Mouse (Mus musculus) G1E (cell line): ENCODE data around the gene Etnk2. TPM values are rescaled to one million over a fixed set of nuclear protein-coding genes. Genes with fewer than 3 reads are reported as not detected.

ENCODE experiments used
- ATAC-seq: 2 replicates; pipeline ENCODE4 v1.8.0; 2016; ENCODE audit warnings: mild to moderate bottlenecking; ENCODE audit not compliant: insufficient number of reproducible peaks, poor library complexity, low FRiP score, severe bottlenecking; ENCODE audit errors: extremely low read depth
- DNase-seq: peaks from one replicate; pipeline ENCODE4 v3.0.0; 2012; ENCODE audit warnings: low spot score
- H3K27me3 ChIP-seq: 2 replicates; pipeline ENCODE4 v1.6.1; 2012; ENCODE audit warnings: mild to moderate bottlenecking, low read length, inconsistent platforms; ENCODE audit not compliant: insufficient read depth
- H3K36me3 ChIP-seq: replicated peaks from 2 replicates; pipeline ENCODE3; 2012; ENCODE audit warnings: mild to moderate bottlenecking, inconsistent platforms
- H3K4me1 ChIP-seq: 2 replicates; pipeline ENCODE4 v1.6.1; 2012; ENCODE audit warnings: low read depth, low read length, inconsistent platforms, mixed read lengths; ENCODE audit not compliant: insufficient read depth
- H3K4me3 ChIP-seq: 2 replicates; pipeline ENCODE4 v1.5.1; 2012; ENCODE audit warnings: low read depth, mild to moderate bottlenecking, inconsistent platforms, low read length, moderate library complexity, mixed read lengths
- H3K9me3 ChIP-seq: replicated peaks from 2 replicates; pipeline ENCODE4 v1.6.1; 2012; ENCODE audit warnings: inconsistent platforms
- CTCF ChIP-seq: IDR thresholded peaks from 2 replicates; pipeline ENCODE4 v1.5.1; 2012; ENCODE audit warnings: low read depth, low read length, inconsistent platforms, mixed read lengths
- GATA1 ChIP-seq: IDR thresholded peaks from 2 replicates; pipeline ENCODE4 v1.6.1; 2012; ENCODE audit warnings: borderline replicate concordance, low read length, inconsistent platforms, mixed read lengths
- GATA2 ChIP-seq: IDR thresholded peaks from 2 replicates; pipeline ENCODE4 v1.6.1; 2012; ENCODE audit warnings: low read depth, low read length, inconsistent platforms, borderline replicate concordance
- POLR2AphosphoS5 ChIP-seq: IDR thresholded peaks from 2 replicates; pipeline ENCODE4 v1.6.1; 2012; ENCODE audit warnings: low read depth, low read length, inconsistent platforms; ENCODE audit not compliant: insufficient replicate concordance
- TAL1 ChIP-seq: conservative IDR thresholded peaks from 2 replicates; pipeline ENCODE4 v1.6.1; 2012; ENCODE audit warnings: low read depth, low read length, inconsistent platforms, mixed read lengths
- polyA plus RNA-seq: library from polyadenylated mRNA; stranded (reverse); fragments of >175 nt; gene quantifications from 2 replicates; pipeline ENCODE4 v1.2.3, GENCODE M21; 2012
- total RNA-seq, 2 experiments: library from RNA; stranded (forward) in 1 of 2; stranded (reverse) in 1 of 2; fragments of 200-1000 nt in 1 of 2; fragments of >200 nt in 1 of 2; fragmentation: Nextera tagmentation in 1 of 2; gene quantifications; 2 replicates each; pipeline ENCODE4 v1.2.3; 2014 to 2017

Gene Etnk2
- total and polyA plus RNA-seq, 3 experiments, result 0.05 TPM; not detected in 2

DNA sequence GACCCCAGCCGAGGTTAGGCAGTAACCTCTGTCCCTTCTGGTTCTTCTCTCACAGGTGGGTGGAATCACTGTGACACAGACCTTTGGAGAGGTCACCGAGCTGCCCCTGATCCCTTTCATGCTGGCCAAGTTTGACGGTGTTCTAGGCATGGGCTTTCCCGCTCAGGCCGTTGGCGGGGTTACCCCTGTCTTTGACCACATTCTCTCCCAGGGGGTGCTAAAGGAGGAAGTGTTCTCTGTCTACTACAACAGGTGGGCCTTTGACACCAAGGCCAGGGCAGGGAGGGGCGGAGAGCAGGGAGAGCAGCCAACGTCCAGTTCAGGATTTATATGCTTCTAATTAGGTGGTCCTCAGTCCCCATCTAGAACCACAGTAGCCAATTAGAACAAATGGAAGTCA, 7.0 kb upstream of the Etnk2 start:
- Histone ChIP-seq H3K36me3 (no peaks in the 10 kb centered on the region), H3K4me1 (no peaks in the 10 kb centered on the region), H3K27me3 (peaks cover 25% of the 10 kb centered on the region), H3K9me3 (no peaks in the 10 kb centered on the region), H3K4me3 (no peak overlapping the region)
- no peak for DNase-seq
- ATAC-seq, result no peak
- no peak for TF ChIP-seq GATA1
- TF ChIP-seq GATA2, result no peak
- no peak for TF ChIP-seq POLR2AphosphoS5
- no peak for TF ChIP-seq CTCF
- no peak for TF ChIP-seq TAL1

DNA sequence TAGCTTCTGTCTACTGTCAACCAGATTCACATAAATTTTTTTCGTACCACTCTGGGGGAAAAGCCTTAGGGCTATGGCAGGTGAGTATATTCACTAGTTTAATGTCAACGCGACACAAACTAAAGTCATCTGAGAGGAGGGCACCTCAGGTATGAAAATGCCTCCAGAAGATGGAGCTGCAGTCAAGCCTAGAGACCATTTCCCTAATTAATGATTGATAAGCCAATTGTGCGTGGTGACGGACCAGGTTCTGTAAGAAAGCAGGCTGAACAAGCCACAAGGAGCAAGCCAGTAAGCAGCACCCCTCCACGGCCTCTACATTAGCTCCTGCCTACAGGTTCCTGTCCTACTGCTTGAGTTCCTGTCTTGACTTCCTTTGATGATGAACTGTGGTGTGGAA, 2.4 kb upstream of the Etnk2 start:
- ATAC-seq (no peak), DNase-seq (no peak)
- Histone ChIP-seq H3K4me3 (no peak overlapping the region), H3K9me3 (0 out of 2 replicates have a peak, but pooled peaks cover 6% of the 10 kb centered on the region), H3K4me1 (peaks cover 4% of the 10 kb centered on the region; the same call in 1 of the 2 replicates), H3K36me3 (no peaks in the 10 kb centered on the region), H3K27me3 (peaks cover 20% of the 10 kb centered on the region; the same call in 1 of the 2 replicates)
- no peak for TF ChIP-seq POLR2AphosphoS5

GRCm38 (mm10) chr1:133362103-133362502, 1.3 kb upstream of the Etnk2 start:
- H3K9me3 ChIP-seq, result 0 out of 2 replicates have a peak, but pooled peaks cover 6% of the 10 kb centered on the region
- H3K36me3 ChIP-seq, result no peaks in the 10 kb centered on the region
- H3K27me3 ChIP-seq, result peaks cover 25% of the 10 kb centered on the region; the same call in 1 of the 2 replicates
- no peak overlapping the region for H3K4me3 ChIP-seq
- DNase-seq (no peak), ATAC-seq (no peak)
- peaks cover 4% of the 10 kb centered on the region; the same call in 1 of the 2 replicates for H3K4me1 ChIP-seq
- TF ChIP-seq CTCF, result no peak
- no peak for TF ChIP-seq GATA1
- TF ChIP-seq POLR2AphosphoS5, result no peak
- no peak for TF ChIP-seq TAL1
- TF ChIP-seq GATA2, result no peak

- H3K9me3 ChIP-seq, result 0 out of 2 replicates have a peak, but pooled peaks cover 6% of the 10 kb centered on the region
- H3K4me3 ChIP-seq, result no peak overlapping the region
- no peak for DNase-seq
- H3K36me3 ChIP-seq, result no peaks in the 10 kb centered on the region
- no peak for TF ChIP-seq POLR2AphosphoS5
- TF ChIP-seq GATA2, result no peak
- no peak for TF ChIP-seq CTCF
- TF ChIP-seq GATA1, result no peak
- TF ChIP-seq TAL1, result no peak
- ATAC-seq, result no peak
- peaks cover 4% of the 10 kb centered on the region; the same call in 1 of the 2 replicates for H3K4me1 ChIP-seq
- peaks cover 30% of the 10 kb centered on the region for H3K27me3 ChIP-seq
Observed at GRCm38 (mm10) chr1:133364022-133364630, 754 bp downstream of the Etnk2 start.

- ATAC-seq (no peak), DNase-seq (no peak)
- Histone ChIP-seq H3K4me1 (peaks cover 4% of the 10 kb centered on the region; the same call in 1 of the 2 replicates), H3K27me3 (peaks cover 28% of the 10 kb centered on the region), H3K4me3 (no peak overlapping the region), H3K9me3 (0 out of 2 replicates have a peak, but pooled peaks cover 6% of the 10 kb centered on the region), H3K36me3 (no peaks in the 10 kb centered on the region)
- TF ChIP-seq GATA2 (no peak), GATA1 (no peak), POLR2AphosphoS5 (no peak), CTCF (no peak), TAL1 (no peak)
Observed at GRCm38 (mm10) chr1:133364890-133365289, 1.5 kb downstream of the Etnk2 start.

GRCm38 (mm10) chr1:133366951-133367605, 3.7 kb downstream of the Etnk2 start:
- TF ChIP-seq GATA1 (no peak), POLR2AphosphoS5 (no peak), CTCF (no peak), GATA2 (no peak), TAL1 (no peak)
- ATAC-seq (no peak), DNase-seq (no peak)
- H3K9me3 ChIP-seq, result 0 out of 2 replicates have a peak, but pooled peaks cover 6% of the 10 kb centered on the region
- no peak overlapping the region for H3K4me3 ChIP-seq
- H3K27me3 ChIP-seq, result peaks cover 26% of the 10 kb centered on the region
- H3K36me3 ChIP-seq, result no peaks in the 10 kb centered on the region
- H3K4me1 ChIP-seq, result peaks cover 4% of the 10 kb centered on the region; the same call in 1 of the 2 replicates
